Mouse (Mus musculus) midbrain, embryonic 16.5 days (tissue): ENCODE data around the gene Cabp4. TPM values are rescaled to one million over a fixed set of nuclear protein-coding genes. Genes with fewer than 3 reads are reported as not detected.

Source experiments
- ATAC-seq: fragments of 200-750 bp; cut with Nextera tagmentation; 2 replicates; pipeline ENCODE4 v1.8.0; 2017; ENCODE audit warnings: moderate TSS enrichment
- H3K27ac ChIP-seq: fragments of 300-500 bp; sonication (generic); 2 replicates; pipeline ENCODE4 v1.5.1; 2014; ENCODE audit warnings: mild to moderate bottlenecking, low read length, mixed read lengths
- H3K27me3 ChIP-seq: fragments of 300-500 bp; sonication (generic); 2 replicates; pipeline ENCODE4 v1.6.1; 2014; ENCODE audit warnings: low read depth, low read length, mixed read lengths; ENCODE audit not compliant: control insufficient read depth, insufficient read depth
- H3K36me3 ChIP-seq: fragments of 300-500 bp; sonication (generic); 2 replicates; pipeline ENCODE4 v1.6.1; 2014; ENCODE audit warnings: mild to moderate bottlenecking, low read length, moderate library complexity, mixed read lengths; ENCODE audit not compliant: control insufficient read depth, insufficient read depth
- H3K4me1 ChIP-seq: fragments of 300-500 bp; sonication (generic); 2 replicates; pipeline ENCODE4 v1.6.1; 2014; ENCODE audit warnings: mild to moderate bottlenecking, low read length, mixed read lengths; ENCODE audit not compliant: control insufficient read depth, insufficient read depth
- H3K4me2 ChIP-seq: fragments of 300-500 bp; sonication (generic); 2 replicates; pipeline ENCODE4 v1.6.1; 2014; ENCODE audit warnings: mild to moderate bottlenecking, low read length, mixed read lengths
- H3K4me3 ChIP-seq: fragments of 300-500 bp; sonication (generic); 2 replicates; pipeline ENCODE4 v1.5.1; 2014; ENCODE audit warnings: low read depth, mild to moderate bottlenecking, low read length, moderate library complexity, mixed read lengths
- H3K9ac ChIP-seq: fragments of 300-500 bp; sonication (generic); 2 replicates; pipeline ENCODE4 v1.6.1; 2014; ENCODE audit warnings: low read depth, low read length, mixed read lengths
- H3K9me3 ChIP-seq: fragments of 300-500 bp; sonication (generic); replicated peaks from 2 replicates; pipeline ENCODE4 v1.6.1; 2014; ENCODE audit warnings: mild to moderate bottlenecking, low read length, mixed read lengths; ENCODE audit not compliant: control insufficient read depth, poor library complexity, severe bottlenecking
- WGBS: fragments of 180-500 bp; shearing (Covaris S2); extraction: QIAGEN DNeasy Blood & Tissue Kit; methylation state at CpG from one replicate; pipeline ENCODE4 v1.1.7; 2014; 5-methylcytosine and 5-hydroxymethylcytosine counted together
- polyA plus RNA-seq: library from polyadenylated mRNA; unstranded; fragments of >200 nt; fragmentation: Nextera tagmentation; extraction: Ambion mirVana; gene quantifications from 2 replicates; pipeline ENCODE4 v1.2.1, GENCODE M21; 2015

The Cabp4 gene
- polyA plus RNA-seq, 1 experiment from 2014 or later: 0.24 TPM

DNA sequence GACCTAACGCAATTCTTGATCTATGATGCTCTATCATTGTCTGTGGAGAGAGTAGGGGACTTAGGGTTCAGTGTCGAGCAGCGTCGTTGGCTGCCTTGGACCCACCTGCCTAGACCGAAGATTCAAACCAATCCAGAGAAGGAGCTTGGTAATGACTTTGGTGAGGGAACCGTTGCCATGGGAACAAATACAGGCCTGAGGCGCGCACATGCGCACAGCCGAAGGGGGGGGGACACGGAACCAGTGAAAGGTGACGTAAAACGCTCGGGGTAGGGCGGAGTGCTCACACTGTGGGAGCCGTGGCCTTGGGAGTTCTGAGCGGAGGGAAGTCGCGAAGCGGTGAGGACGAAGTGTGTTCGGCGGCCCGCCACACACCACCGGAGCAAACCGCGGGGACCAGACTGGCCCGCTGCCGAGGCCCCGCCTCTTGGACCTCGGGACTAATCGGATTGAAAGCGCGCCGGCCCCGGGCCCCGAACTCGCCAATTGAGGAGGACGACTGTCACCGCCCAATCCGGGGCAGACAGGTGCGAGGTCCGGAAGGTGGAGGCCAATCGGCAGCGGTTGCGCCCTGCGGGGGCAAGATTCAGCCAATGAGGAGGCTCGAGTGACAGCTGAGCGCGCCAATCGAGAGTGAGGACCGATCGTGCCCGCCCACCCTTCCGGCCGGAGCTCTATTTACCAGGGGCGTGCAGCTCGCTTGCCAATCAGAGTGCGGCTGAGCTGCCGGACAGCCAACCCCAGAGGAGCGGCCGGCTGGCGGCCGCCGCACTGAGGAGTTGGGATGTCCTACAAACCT, 47.0 kb downstream of the Cabp4 start, which contains the start of gene Cdk2ap2:
TSS of gene Cdk2ap2 (plus strand) at position 541 of the 799 bp plus-strand sequence.
- under 1% methylated on average over 65 of the region's 65 CpGs for WGBS
- Histone ChIP-seq H3K27me3 (no peaks in the 10 kb centered on the region), H3K4me1 (peaks cover 41% of the 10 kb centered on the region), H3K9ac (peak within 1 kb of the TSS; percentile 75), H3K36me3 (no peaks in the 10 kb centered on the region), H3K9me3 (no peaks in the 10 kb centered on the region), H3K27ac (peak within 1 kb of the TSS; percentile 94), H3K4me2 (peak within 1 kb of the TSS; percentile 90), H3K4me3 (peak within 1 kb of the TSS; percentile 70)
- ATAC-seq: peak; percentile 95

DNA sequence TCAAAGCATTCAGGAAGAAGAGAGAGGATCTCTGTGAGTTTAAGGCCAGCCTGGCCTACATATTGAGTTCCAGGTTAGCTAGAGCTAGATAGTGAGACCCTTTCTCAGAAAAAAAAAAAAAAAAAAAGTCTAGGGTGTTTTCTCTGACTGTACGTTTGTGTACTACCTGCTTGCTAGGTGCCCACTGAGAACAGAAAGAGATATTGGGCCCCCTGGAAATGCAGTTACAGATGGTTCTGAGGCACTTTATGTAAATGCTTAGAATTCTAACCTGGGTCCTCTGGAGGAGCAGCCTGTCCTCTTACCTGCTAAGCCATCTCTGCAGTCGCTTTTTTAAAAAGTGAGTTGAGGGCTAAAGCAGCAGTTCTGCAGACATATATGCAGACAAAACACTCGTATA, 48.0 kb downstream of the Cabp4 start:
- no peaks in the 10 kb centered on the region for H3K36me3 ChIP-seq
- H3K9me3 ChIP-seq: no peaks in the 10 kb centered on the region
- 70% methylated on average over 3 of the region's 3 CpGs for WGBS
- H3K4me3 ChIP-seq: no peak overlapping the region
- no peak overlapping the region for H3K27ac ChIP-seq
- peak overlapping the region; percentile 90 for H3K4me2 ChIP-seq
- no peaks in the 10 kb centered on the region for H3K27me3 ChIP-seq
- H3K9ac ChIP-seq: no peak overlapping the region
- no peak for ATAC-seq
- peaks cover 36% of the 10 kb centered on the region for H3K4me1 ChIP-seq

DNA sequence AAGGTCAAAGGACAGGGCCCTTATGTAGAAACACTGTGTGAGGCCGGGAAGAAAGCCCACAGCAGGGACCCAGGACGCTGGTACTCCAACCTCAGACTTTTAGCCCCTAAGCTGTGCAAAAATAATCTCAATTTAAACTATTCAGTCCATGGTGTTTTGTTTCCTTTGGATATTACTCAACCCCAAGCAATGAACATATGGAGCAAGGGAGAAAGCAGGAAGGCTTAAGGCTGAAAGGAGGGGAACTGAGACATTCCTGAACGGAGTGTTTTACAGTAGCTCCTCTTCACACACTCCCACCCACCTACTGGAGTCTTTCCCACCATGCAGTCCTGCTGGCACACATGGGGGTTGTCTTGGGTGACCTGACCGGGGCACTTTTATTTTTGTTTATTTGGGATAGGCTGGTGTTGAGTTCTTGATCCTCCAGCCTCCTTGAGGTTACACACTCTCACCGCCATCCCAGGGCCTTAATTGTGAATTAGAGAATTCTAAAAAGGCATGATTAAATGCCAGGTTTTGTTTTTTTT, 49.0 kb downstream of the Cabp4 start:
- Histone ChIP-seq H3K9me3 (no peaks in the 10 kb centered on the region), H3K27ac (no peak overlapping the region), H3K4me2 (no peak overlapping the region), H3K27me3 (no peaks in the 10 kb centered on the region), H3K4me3 (no peak overlapping the region), H3K9ac (no peak overlapping the region), H3K36me3 (no peaks in the 10 kb centered on the region), H3K4me1 (peaks cover 29% of the 10 kb centered on the region)
- 80% methylated on average over 5 of the region's 5 CpGs for WGBS
- no peak for ATAC-seq

DNA sequence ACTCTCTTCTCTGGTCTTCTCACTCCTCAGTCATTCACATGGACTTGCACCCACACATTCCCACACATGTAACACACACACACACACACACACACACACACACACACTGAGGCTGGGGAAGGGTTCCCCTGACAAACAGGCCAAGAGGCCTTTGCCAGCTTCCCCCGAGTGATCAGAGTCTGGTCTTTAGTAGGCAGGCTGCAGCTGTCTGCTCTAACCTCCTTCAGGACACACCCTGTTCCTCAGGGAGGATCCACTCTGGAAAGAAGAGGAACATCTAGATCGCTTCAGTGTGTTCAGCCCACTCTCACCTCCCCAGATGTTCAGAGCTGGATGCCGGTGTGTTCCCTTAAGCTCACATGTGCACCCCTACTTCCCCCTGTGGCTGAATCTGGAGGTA, 49.5 kb downstream of the Cabp4 start:
- no peak for ATAC-seq
- no peak overlapping the region for H3K9ac ChIP-seq
- WGBS: 88% methylated on average over 3 of the region's 3 CpGs
- no peaks in the 10 kb centered on the region for H3K27me3 ChIP-seq
- H3K4me3 ChIP-seq: no peak overlapping the region
- H3K4me1 ChIP-seq: peaks cover 25% of the 10 kb centered on the region
- H3K4me2 ChIP-seq: no peak overlapping the region
- no peaks in the 10 kb centered on the region for H3K36me3 ChIP-seq
- H3K27ac ChIP-seq: no peak overlapping the region
- no peaks in the 10 kb centered on the region for H3K9me3 ChIP-seq

GRCm38 (mm10) chr19:4093772-4094171, 50.1 kb downstream of the Cabp4 start:
- WGBS: 82% methylated on average over 7 of the region's 7 CpGs
- Histone ChIP-seq H3K36me3 (no peaks in the 10 kb centered on the region), H3K4me3 (no peak overlapping the region), H3K9ac (no peak overlapping the region), H3K4me1 (peaks cover 20% of the 10 kb centered on the region), H3K4me2 (no peak overlapping the region), H3K27ac (no peak overlapping the region), H3K27me3 (no peaks in the 10 kb centered on the region), H3K9me3 (no peaks in the 10 kb centered on the region)
- ATAC-seq: no peak

DNA sequence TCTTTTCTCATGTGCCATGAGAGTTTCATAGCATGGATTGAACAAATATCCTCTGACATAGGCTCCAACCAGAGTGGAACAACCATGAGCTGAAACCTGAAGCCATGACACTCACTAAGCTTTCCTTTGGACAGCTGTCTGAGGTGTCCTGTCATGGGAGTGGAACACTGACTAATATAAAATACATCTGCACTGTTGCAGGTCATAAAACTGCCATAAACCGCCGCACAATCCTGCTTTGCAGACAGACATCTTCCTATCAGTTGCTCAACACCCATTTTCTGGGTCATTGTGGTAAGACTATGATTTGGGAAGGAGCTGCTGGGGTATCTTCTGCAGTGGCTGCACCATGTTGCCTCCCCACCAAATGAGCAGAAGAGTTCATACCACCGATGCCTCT, 51.1 kb downstream of the Cabp4 start:
- ATAC-seq: no peak
- 94% methylated on average over 3 of the region's 3 CpGs for WGBS
- H3K27ac ChIP-seq: no peak overlapping the region
- no peaks in the 10 kb centered on the region for H3K9me3 ChIP-seq
- peaks cover 10% of the 10 kb centered on the region for H3K4me1 ChIP-seq
- no peaks in the 10 kb centered on the region for H3K27me3 ChIP-seq
- H3K4me2 ChIP-seq: no peak overlapping the region
- H3K4me3 ChIP-seq: no peak overlapping the region
- H3K36me3 ChIP-seq: no peaks in the 10 kb centered on the region
- no peak overlapping the region for H3K9ac ChIP-seq

DNA sequence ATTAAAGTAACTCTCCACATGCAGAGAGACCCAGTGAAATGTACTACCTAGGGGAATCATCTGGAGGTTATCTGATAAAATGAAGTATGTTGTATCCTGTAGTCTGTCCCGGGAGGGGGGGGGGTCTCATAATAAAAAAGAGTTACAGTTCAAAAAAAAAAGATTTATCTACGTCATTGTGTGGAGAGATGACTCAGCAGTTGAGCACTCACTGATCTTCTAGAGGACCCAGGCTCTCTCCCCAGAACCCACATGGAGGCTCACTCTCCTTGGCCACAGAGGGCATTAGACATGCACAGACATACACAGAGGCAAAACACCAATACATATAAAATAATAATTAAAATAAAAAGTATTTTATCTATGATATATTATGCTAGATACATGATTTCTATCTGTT, 52.5 kb downstream of the Cabp4 start:
- ATAC-seq: no peak
- Histone ChIP-seq H3K27ac (no peak overlapping the region), H3K36me3 (no peaks in the 10 kb centered on the region), H3K9me3 (no peaks in the 10 kb centered on the region), H3K4me3 (no peak overlapping the region), H3K4me2 (no peak overlapping the region), H3K4me1 (peaks cover 7% of the 10 kb centered on the region; the same call in 1 of the 2 replicates), H3K9ac (no peak overlapping the region), H3K27me3 (no peaks in the 10 kb centered on the region)
- WGBS: 73% methylated on average over 2 of the region's 2 CpGs

GRCm38 (mm10) chr19:4090446-4090845, 53.4 kb downstream of the Cabp4 start:
- no peaks in the 10 kb centered on the region for H3K9me3 ChIP-seq
- no peaks in the 10 kb centered on the region for H3K36me3 ChIP-seq
- H3K4me3 ChIP-seq: no peak overlapping the region
- whole genome bisulfite sequencing: 86% methylated on average over 3 of the region's 3 CpGs
- no peaks in the 10 kb centered on the region for H3K4me1 ChIP-seq
- no peak for ATAC-seq
- H3K27me3 ChIP-seq: no peaks in the 10 kb centered on the region
- no peak overlapping the region for H3K9ac ChIP-seq
- H3K4me2 ChIP-seq: no peak overlapping the region
- no peak overlapping the region for H3K27ac ChIP-seq

DNA sequence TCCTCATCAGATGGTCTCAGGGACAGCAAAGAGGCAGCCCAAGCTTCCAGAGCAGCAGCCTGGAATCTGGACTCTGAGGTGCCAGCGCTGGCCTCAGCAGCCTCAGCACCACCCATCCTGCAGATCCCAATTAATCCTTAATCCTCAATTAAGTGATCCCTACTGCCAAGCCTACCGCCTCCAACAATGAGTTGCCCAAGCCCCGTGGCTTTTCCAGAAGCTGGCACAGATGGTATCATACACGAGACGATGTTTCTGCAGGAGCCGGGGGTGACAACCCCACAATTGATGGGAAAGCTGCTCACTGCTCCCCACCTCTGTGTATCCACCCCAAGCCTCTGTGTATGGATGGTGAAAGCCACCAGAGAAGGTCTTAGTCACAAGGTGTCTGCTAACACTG, 54.7 kb downstream of the Cabp4 start:
- no peak for ATAC-seq

More for the DNA sequence above, 54.7 kb downstream of the Cabp4 start:
- 67% methylated on average over 6 of the region's 6 CpGs for WGBS
- no peak overlapping the region for H3K9ac ChIP-seq
- H3K27me3 ChIP-seq: no peaks in the 10 kb centered on the region
- H3K9me3 ChIP-seq: no peaks in the 10 kb centered on the region
- no peaks in the 10 kb centered on the region for H3K4me1 ChIP-seq
- no peak overlapping the region for H3K27ac ChIP-seq
- H3K36me3 ChIP-seq: no peaks in the 10 kb centered on the region
- H3K4me2 ChIP-seq: no peak overlapping the region
- H3K4me3 ChIP-seq: no peak overlapping the region
